Mouse (Mus musculus): ENCODE measurements around the gene Urah.

Gene Urah

GRCm38 (mm10) chr7:140834968-140835757, at the start of gene Urah:
Gene Urah (plus strand): TSS chr7:140835018.
- DNase-seq = no peak

GRCm38 (mm10) chr7:140787406-140788052, 47.3 kb upstream of the Urah start, which contains the start of gene Syce1:
Gene Syce1 (minus strand): TSS chr7:140787852.
- DNase-seq = no peak

GRCm38 (mm10) chr7:140788053-140788435, 46.8 kb upstream of the Urah start:
- no peak for DNase-seq

- no peak for DNase-seq
These were observed 41.3 kb upstream of the Urah start for GRCm38 (mm10) chr7:140793541-140793940.

- no peak for DNase-seq
These were observed 37.2 kb upstream of the Urah start for GRCm38 (mm10) chr7:140797619-140798018.

- no peak for DNase-seq
These were observed 36.6 kb upstream of the Urah start for GRCm38 (mm10) chr7:140798212-140798611.

GRCm38 (mm10) chr7:140802629-140803028, 32.2 kb upstream of the Urah start:
- no peak for DNase-seq

- peak; percentile 68 for DNase-seq
These were observed 29.1 kb upstream of the Urah start for GRCm38 (mm10) chr7:140805704-140806103.

- DNase-seq = peak; percentile 30
These were observed 24.3 kb upstream of the Urah start for GRCm38 (mm10) chr7:140810496-140810895.

- no peak for DNase-seq
These were observed 23.1 kb upstream of the Urah start for GRCm38 (mm10) chr7:140811714-140812113.

- no peak for DNase-seq
These were observed 22.0 kb upstream of the Urah start for GRCm38 (mm10) chr7:140812850-140813249.

- DNase-seq = no peak
These were observed 14.6 kb upstream of the Urah start for GRCm38 (mm10) chr7:140820173-140820572.

- DNase-seq = no peak
These were observed 13.5 kb upstream of the Urah start for GRCm38 (mm10) chr7:140821305-140821652.

GRCm38 (mm10) chr7:140821653-140822329, 13.0 kb upstream of the Urah start, which contains the start of gene Zfp941:
Gene Zfp941 (minus strand): TSS chr7:140822178.
- no peak for DNase-seq

- no peak for DNase-seq
These were observed 12.1 kb upstream of the Urah start for GRCm38 (mm10) chr7:140822731-140823130.

- no peak for DNase-seq
These were observed 6.5 kb upstream of the Urah start for GRCm38 (mm10) chr7:140828171-140828881.

- no peak for DNase-seq
These were observed 3.4 kb upstream of the Urah start for GRCm38 (mm10) chr7:140831447-140831846.

- no peak for DNase-seq
These were observed 1.5 kb upstream of the Urah start for GRCm38 (mm10) chr7:140833341-140833740.

GRCm38 (mm10) chr7:140835758-140836087, 905 bp downstream of the Urah start:
- DNase-seq = no peak

GRCm38 (mm10) chr7:140836243-140837115, 1.7 kb downstream of the Urah start:
- DNase-seq = no peak

- DNase-seq = no peak
These were observed 4.7 kb downstream of the Urah start for GRCm38 (mm10) chr7:140839556-140839955.
